Mouse (Mus musculus): ENCODE data around the gene Nadsyn1.

Gene Nadsyn1

GRCm38 (mm10) chr7:143753990-143754715 lies 68.5 kb downstream of the Nadsyn1 start:
- peak; percentile 16 for DNase-seq (ENCODE audit: low read depth, low spot score)

- DNase-seq (ENCODE audit: low read depth, low spot score): no peak
These were observed 70.0 kb downstream of the Nadsyn1 start for GRCm38 (mm10) chr7:143752606-143753005.

- DNase-seq (ENCODE audit: low read depth, low spot score): no peak
These were observed 70.6 kb downstream of the Nadsyn1 start for GRCm38 (mm10) chr7:143752056-143752455.

GRCm38 (mm10) chr7:143751380-143751779 lies 71.3 kb downstream of the Nadsyn1 start:
- DNase-seq (ENCODE audit: low read depth, low spot score): no peak

GRCm38 (mm10) chr7:143749045-143749444 lies 73.6 kb downstream of the Nadsyn1 start:
- DNase-seq (ENCODE audit: low read depth, low spot score): no peak

- DNase-seq (ENCODE audit: low read depth, low spot score): peak; percentile 59
These were observed 74.4 kb downstream of the Nadsyn1 start for GRCm38 (mm10) chr7:143748041-143748868.
